Comparison of ENCODE assay signal across 16 mouse cellular contexts in the genomic region with DNA sequence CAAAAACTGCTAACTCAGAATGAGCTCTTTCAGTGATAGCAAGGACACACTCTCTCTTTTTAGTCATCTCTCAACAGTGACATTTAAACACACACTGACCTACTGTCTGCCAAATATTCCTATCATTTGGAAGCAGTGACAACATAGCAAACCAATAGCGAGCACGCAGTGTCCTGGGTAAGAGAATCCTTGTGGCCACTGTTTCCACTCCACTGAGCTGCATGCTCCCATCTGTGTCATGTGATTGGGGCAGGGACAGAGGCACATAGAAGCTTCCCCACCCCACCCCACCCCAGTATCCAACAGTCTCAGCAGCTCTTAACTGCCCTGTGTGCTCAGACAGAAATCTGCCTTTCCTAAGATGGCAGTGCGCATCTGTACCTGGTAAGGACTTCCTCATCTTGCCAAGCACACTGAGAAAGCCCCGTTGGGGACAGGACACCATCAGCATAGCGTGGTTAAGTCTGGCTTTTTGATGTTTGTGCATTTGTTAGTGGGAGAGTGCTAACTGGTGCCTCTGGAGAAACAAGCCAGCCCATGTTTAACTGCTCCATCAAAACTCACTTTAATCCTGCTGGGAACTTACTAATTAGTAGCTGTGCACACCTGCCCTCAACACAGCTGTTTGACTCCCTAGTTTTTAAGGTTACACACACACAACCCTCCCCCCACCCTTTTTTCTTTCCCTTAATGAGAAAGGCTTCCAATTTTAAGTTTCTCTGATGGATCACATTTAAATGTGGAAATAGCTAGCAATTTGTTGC.
DNase-seq lines count a peak whose midpoint lies in the region; ATAC-seq and TF ChIP-seq lines count a peak whose summit lies in the region.
"Had no signal": no experiment of that assay in that cellular context is flagged by ENCODE, and none has a peak within 500 bp of the region (broad histone marks: within the 10 kb centered on the region; RNA-seq: fewer than 3 reads in every experiment).

No protein-coding gene starts in this region.

- H3K4me3 ChIP-seq in heart, adult 2 months: no peak overlapping the region
- H3K4me3 ChIP-seq in liver, embryonic 12.5 days: no peak overlapping the region
- H3K4me3 ChIP-seq in G1E (ENCODE audit: low read depth, low read length): no peak overlapping the region; the same call in 1 of the 2 replicates
- H3K4me3 ChIP-seq in liver, postnatal 0 days (ENCODE audit: low read depth, low read length): no peak overlapping the region
- H3K4me3 ChIP-seq: midbrain, embryonic 15.5 days had no signal

- no peak for TF ChIP-seq EP300 in heart, adult 2 months (IDR thresholded peaks at IDR 0.05; ENCODE audit: insufficient read depth, low read depth, low read length)
- TF ChIP-seq EP300 in liver, postnatal 0 days (IDR thresholded peaks at IDR 0.05; ENCODE audit: low read depth): no peak

- peak overlapping the region; percentile 47 for H3K27ac ChIP-seq in heart, adult 2 months
- no peak overlapping the region for H3K27ac ChIP-seq in liver, embryonic 12.5 days
- H3K27ac ChIP-seq in liver, postnatal 0 days (ENCODE audit: low read depth): no peak overlapping the region
- H3K27ac ChIP-seq: midbrain, embryonic 15.5 days had no signal

- no peaks in the 10 kb centered on the region for H3K27me3 ChIP-seq in heart, adult 2 months (ENCODE audit: control insufficient read depth, insufficient read depth, low read length)
- H3K27me3 ChIP-seq in liver, embryonic 12.5 days (replicated peaks): no peaks in the 10 kb centered on the region
- no peaks in the 10 kb centered on the region for H3K27me3 ChIP-seq in G1E (ENCODE audit: insufficient read depth, low read length)
- H3K27me3 ChIP-seq in liver, postnatal 0 days (ENCODE audit: insufficient read depth, low read length): no peaks in the 10 kb centered on the region
- H3K27me3 ChIP-seq: midbrain, embryonic 15.5 days had no signal

- intact Hi-C loops in heart, adult 2 months (cut with DNase I): loop anchor here (5.0 kb wide), 2 partner anchors 39 to 56 kb away; no protein-coding TSS in a partner anchor

- no peak for DNase-seq in heart, adult 2 months
- no peak for DNase-seq in heart, adult 8-10 months (ENCODE audit: low spot score)
- DNase-seq in liver (no peak), G1E (ENCODE audit: low spot score) (no peak)
- DNase-seq in liver, postnatal 0 days: peak; percentile 12
- DNase-seq in cerebellum, adult 9-10 months: no peak
- DNase-seq: adrenal gland, adult 8-10 months; cerebellum, adult 11-12 months; cerebellum, postnatal 36 days; forebrain, postnatal 0 days; layer of hippocampus, postnatal 36 days; left cerebral cortex, postnatal 4 days; thymus, adult 18-20 months had no signal

- H3K9ac ChIP-seq in heart, adult 2 months (ENCODE audit: low read depth, low read length): no peak overlapping the region
- no peak overlapping the region for H3K9ac ChIP-seq in liver, embryonic 12.5 days
- no peak overlapping the region for H3K9ac ChIP-seq in liver, postnatal 0 days (replicated peaks)
- H3K9ac ChIP-seq: forebrain, postnatal 0 days; midbrain, embryonic 15.5 days had no signal

- TF ChIP-seq CTCF in heart, adult 2 months (IDR thresholded peaks at IDR 0.05): no peak
- no peak for TF ChIP-seq CTCF in G1E (IDR thresholded peaks at IDR 0.05; ENCODE audit: low read depth, low read length)
- no peak for TF ChIP-seq CTCF in liver, postnatal 0 days (IDR thresholded peaks at IDR 0.05; ENCODE audit: low read depth)

- H3K4me1 ChIP-seq in heart, adult 2 months (ENCODE audit: control insufficient read depth, insufficient read depth, low read length): peaks cover 22% of the 10 kb centered on the region
- peaks cover 25% of the 10 kb centered on the region for H3K4me1 ChIP-seq in liver, embryonic 12.5 days
- H3K4me1 ChIP-seq in G1E (ENCODE audit: insufficient read depth, low read depth, low read length): peaks cover 55% of the 10 kb centered on the region
- H3K4me1 ChIP-seq in liver, postnatal 0 days (ENCODE audit: insufficient read depth): no peaks in the 10 kb centered on the region
- H3K4me1 ChIP-seq: midbrain, embryonic 15.5 days had no signal

- WGBS in heart, adult 2 months: 68% methylated on average over 5 of the region's 5 CpGs
- 62% methylated on average over 5 of the region's 5 CpGs for WGBS in liver, embryonic 12.5 days (ENCODE audit: insufficient replicate concordance)
- 62% methylated on average over 5 of the region's 5 CpGs for WGBS in liver, postnatal 0 days (ENCODE audit: insufficient replicate concordance)

- no peaks in the 10 kb centered on the region for H3K9me3 ChIP-seq in liver, embryonic 12.5 days (replicated peaks)
- H3K9me3 ChIP-seq in G1E (replicated peaks): no peaks in the 10 kb centered on the region
- no peaks in the 10 kb centered on the region for H3K9me3 ChIP-seq in liver, postnatal 0 days (ENCODE audit: low read length)
- H3K9me3 ChIP-seq: midbrain, embryonic 15.5 days had no signal

- H3K36me3 ChIP-seq in heart, adult 2 months (ENCODE audit: control insufficient read depth, insufficient read depth, low read length): peaks cover 15% of the 10 kb centered on the region
- no peaks in the 10 kb centered on the region; the same call in 1 of the 2 replicates for H3K36me3 ChIP-seq in liver, embryonic 12.5 days
- H3K36me3 ChIP-seq in G1E (replicated peaks): peaks cover 37% of the 10 kb centered on the region
- no peaks in the 10 kb centered on the region for H3K36me3 ChIP-seq in liver, postnatal 0 days (replicated peaks; ENCODE audit: insufficient read depth, low read length)
- H3K36me3 ChIP-seq: midbrain, embryonic 15.5 days had no signal

- peak; percentile 40; the same call in 1 of the 2 replicates for ATAC-seq in liver, embryonic 12.5 days
- peak; percentile 75 for ATAC-seq in G1E (ENCODE audit: extremely low read depth, insufficient number of reproducible peaks, low FRiP score, poor library complexity, severe bottlenecking)
- no peak for ATAC-seq in liver, postnatal 0 days
- ATAC-seq: forebrain, postnatal 0 days; inflammation-experienced regulatory T-cells, adult 6 months; midbrain, embryonic 15.5 days had no signal

- H3K79me2 ChIP-seq in heart, adult 2 months (replicated peaks; ENCODE audit: control insufficient read depth, insufficient read depth, low read length): no peaks in the 10 kb centered on the region

- H3K4me2 ChIP-seq in liver, embryonic 12.5 days: no peak overlapping the region
- H3K4me2 ChIP-seq in liver, postnatal 0 days (ENCODE audit: low read depth, low read length): no peak overlapping the region
- H3K4me2 ChIP-seq: midbrain, embryonic 15.5 days had no signal

- TF ChIP-seq POLR2A in heart, adult 2 months (IDR thresholded peaks at IDR 0.05; ENCODE audit: insufficient read depth, low read depth, low read length): no peak
